Mouse (Mus musculus) lung, postnatal 36 days (tissue): Measurements from ENCODE around the gene Ptpn14.
A peak's percentile ranks its signal among the peaks of the same experiment; 100 is the strongest.
"Not testable (repeated sequence)": the region's sequence is repeated elsewhere in the genome, so short reads cannot be mapped to it uniquely, and the experiment has no call there.

ENCODE experiments used
- DNase-seq: peaks from one replicate; pipeline ENCODE4 v3.0.0; 2022; ENCODE audit warnings: mixed read lengths

Gene Ptpn14

DNA sequence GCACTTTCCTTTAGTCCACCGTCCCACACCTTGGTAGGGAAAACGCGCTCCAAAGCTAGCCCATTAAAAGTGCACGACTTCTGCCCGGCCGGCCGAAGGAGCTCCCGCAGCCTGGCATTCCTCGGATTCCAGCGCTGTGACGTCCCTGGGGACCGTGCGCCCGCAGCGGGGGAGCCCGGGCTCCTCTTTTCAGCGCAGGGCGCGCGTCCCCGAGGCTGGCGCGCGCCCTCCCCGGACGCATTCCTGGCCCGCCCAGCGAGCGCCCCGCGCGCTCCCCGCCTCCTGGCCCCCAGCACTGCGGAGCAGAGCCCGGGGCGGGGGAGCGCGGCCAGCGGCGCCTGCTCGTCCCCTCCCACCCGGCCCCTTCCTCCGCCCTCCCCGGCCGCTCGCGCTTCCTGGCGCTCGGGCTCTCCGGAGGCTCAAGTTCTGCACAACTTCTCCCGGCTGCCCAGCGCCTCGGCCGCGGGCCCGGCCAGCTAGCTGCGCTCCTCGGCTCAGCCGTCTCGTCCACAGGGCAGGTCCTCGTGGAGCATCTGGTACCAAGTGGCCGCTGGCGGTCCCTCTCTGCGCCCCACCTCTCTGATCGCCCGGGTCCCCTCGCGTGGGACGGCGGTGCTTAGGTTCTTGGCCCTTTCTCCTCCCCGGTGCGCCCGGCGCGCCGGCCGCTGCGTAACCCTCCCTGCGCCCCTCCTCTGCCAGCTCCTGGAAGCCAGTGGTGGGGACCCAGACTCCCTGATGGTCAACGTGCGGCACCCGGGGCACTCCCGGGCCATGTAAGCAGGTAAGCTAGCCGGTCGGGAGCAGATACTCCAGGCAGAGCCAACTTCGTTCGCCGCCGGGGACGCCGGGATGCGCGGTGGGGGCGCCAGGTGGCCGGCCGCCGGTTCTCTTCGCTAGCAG, at the start of gene Ptpn14:
TSS of gene Ptpn14 (plus strand) at position 385 of the 900 bp plus-strand sequence.
- DNase-seq: peak; percentile 89

DNA sequence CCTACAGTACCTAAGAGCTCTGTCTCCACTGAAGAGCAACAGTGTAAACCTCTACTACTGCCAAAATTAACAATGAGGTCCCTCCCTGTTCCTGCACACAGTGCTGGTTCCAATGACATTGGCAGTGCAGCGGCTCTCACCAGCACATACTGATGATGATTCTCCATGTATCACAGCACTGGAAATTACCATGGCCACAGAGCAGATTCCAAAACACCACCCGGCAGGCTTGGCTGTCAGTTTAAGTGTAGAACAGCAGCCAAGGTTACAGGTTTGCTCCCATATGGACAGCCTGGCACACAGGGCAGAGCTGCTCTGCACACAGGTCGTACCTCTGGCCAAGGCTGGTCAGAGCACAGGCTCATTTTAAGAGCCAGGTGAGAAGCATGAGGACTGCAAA, 48.5 kb upstream of the Ptpn14 start:
- no peak for DNase-seq

DNA sequence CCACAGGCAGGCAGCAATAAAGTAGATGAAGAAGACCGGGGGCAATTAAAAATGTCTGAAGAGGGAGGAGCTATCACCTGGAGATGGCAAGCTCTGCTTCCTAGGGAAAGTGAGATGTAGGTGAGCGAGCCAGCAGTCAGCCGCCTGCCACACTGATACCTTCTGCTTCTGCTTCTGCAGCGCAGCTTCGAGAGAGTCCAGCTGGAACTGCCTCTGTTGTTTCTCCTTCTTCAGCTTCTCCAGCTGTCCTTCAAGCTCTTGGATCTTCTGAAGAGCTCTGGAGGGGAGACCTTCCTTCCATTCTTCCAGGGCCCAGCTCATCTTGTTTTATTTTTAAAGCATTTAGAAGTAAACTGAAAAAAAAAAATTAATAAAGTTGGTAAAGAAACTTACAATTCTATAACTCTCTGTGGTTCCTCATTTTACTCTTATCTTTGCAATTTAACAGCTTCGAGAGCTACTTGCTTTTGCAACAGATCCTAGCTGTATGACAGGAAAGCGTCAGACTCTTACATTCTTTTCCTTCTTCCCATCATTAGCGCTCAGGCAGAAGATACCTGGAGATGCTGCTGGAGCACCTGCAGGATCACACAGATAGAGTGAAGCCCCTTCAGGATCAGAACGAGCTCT, 43.2 kb upstream of the Ptpn14 start:
- DNase-seq: no peak

DNA sequence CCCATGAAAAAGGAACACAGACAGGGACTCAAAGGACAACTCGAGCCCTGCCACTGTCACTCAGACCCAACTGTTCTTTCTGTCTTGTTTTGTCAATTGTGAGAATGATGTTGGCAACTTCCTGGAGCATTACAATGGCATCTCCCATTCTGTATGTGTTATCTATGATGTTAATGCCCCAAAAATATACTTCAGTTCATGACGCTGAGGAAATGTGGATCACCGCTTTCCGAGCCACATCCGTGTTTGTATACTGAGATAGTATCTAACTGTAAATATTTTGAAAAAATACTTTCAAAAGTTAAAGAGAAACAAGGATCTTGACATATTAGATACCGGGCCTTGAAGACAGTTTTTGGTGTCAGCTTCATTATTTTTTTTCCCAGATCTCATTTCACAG, 42.0 kb upstream of the Ptpn14 start:
- no peak for DNase-seq

DNA sequence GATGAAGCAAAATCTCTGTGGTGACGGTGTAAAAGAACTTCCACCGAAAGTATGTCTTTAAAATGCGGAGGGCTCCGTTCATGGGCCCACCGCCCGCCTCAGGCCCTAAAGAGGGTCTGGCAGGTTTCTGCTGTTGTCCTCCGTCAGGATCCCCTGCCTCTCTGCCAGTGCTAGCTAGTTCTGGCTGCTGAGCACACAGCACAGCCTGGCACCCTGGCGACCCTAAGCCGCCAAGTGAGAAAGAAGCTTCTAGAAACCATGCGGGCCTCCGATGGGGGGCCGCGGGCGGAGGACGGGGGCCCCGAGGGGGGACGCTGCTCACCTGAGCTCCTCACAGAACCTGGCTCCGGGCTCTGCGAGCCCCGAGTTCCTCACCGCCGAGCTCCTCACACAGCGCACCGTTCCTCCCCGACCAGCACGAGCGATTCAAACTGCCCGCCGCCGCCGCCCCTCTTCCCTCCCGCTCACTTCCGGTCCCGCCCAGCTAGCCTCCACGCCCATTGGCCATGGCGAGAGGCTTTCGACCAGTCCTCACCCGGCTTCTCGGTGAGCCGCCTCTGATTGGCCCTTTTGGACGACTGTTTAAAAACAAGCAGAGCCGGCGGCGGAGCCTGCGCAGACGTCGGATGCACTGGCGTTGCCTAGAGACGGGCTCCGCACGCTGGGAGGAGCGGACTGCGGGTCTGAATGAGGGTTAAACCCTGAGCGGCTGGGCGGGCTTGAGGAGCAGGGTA, 40.2 kb upstream of the Ptpn14 start, which contains the start of gene Cenpf:
TSS of gene Cenpf (minus strand) at position 433 of the 734 bp plus-strand sequence.
- peak; percentile 99 for DNase-seq

DNA sequence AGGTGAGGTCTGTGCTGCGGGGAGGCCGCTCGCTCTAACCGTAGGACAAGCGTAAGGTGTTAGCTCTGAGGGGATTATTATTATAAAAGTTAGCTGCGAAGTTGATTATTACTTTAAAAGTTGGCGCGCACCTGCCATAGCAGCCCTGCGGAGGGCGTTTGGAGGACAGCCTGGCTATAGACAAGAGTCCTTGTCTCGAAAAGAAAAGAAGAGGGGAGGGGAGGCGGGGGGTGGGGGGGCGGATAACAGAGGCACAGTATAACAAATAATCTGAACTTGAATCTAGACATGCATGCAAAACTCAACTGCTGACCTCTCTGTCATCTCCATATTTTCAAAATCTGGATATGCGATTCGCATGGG, 39.7 kb upstream of the Ptpn14 start:
- no peak for DNase-seq

DNA sequence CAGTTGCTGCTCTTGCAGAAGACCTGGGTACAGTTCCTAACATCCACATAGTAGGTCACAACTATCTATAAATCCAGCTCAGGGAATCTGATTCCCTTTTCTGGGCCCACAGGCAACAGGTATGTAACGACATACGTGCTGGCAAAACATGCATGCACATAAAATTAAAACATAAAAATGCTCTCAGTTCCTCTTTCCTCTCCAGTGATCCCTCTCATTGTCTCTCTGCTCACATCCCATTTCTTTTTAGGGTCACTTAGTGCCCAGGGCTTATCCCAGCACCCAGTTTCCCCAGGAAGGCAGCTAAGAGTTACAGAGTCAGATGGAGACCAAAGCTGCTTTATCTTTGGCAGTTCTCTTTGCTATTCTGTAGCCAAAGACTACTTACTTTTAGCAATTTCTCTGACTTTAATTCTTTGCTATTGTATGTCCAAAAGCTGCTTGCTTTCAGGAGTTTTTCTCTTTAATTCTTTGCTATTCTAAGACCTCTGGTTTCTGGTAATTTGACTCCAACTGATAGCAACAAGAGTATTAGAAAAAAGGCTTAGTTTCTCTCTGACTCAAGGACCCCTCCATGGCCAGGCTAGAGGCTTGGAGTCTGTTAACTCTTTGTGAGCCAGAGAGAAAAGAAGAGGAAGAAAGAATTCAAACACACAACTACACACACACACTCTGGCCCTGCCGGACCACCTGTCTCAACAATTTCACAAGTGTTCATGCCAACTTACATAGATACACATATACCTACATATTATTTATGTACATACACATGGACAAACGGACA, 38.8 kb upstream of the Ptpn14 start:
- no peak for DNase-seq

DNA sequence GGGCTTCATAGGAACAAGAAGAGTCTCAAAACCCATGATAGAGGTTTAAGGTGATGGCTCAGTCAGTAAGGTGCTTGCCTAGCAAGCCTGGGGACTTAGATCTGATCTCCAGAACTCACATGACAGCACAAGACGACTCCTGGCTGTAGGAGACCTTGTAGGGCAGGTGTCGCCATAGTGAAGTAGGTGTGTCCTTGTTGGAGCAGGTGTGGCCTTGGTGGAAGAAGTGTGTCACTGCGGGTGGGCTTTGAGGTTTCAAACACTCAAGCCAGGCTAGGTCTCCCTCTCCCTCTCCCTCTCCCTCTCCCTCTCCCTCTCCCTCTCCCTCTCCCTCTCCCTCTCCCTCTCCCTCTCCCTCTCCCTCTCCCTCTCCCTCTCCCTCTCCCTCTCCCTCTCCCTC, 35.6 kb upstream of the Ptpn14 start:
- not testable (repeated sequence) for DNase-seq

DNA sequence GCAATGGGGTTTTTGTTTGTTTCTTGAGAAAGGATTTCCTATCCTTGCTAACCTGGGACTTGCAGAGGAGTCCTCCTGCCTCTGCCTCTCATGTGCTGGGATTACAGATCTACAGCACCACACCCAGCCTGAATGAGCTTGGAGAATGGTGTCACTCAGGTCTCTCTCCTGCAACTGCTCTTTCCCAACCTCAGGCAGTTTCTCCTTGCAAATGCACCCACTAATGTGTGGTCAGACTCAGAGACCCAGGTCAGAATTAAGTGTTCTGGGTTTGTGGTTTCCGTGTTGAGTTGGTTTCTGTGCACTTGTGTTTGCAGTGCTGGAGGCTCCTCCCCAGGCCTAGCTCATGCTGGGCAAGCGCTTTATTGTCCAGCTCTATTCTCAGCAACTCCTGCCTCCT, 33.7 kb upstream of the Ptpn14 start:
- DNase-seq: no peak

DNA sequence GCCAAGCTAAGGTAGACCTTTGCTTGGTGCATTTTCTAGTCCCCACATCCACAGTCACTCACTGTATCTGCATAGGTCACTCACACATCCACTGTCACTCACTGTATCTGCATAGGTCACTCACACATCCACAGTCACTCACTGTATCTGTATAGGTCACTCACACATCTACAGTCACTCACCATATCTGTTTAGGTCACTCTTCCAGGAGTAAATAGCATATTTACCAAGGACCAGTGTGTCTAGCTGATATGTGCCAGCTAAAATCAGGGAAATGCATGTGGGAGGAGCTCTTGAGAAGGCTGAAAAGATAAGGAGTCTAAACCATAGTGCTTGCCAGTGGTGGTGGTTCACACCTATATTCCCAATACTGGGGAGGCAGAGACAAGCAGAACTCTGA, 32.7 kb upstream of the Ptpn14 start:
- DNase-seq: no peak

DNA sequence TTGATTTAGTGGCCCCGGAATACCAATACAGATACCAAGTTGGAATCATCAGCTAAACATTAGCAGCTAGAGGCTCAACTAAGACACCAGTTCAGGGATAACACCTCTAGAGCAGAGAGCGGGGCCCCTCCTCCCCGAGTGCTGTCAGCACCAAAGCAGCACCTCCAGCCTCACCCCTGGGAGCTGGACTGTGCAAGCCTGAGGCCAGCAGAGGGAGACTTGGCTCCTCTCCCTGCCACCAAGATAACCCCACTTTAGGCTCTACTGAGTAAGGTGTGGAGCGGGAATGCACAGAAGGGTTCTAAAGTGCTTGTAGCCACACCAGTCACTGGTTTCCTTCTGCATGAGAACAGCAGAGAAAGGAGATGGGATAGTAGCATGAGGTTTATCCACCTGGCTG, 29.7 kb upstream of the Ptpn14 start:
- DNase-seq: peak; percentile 10

DNA sequence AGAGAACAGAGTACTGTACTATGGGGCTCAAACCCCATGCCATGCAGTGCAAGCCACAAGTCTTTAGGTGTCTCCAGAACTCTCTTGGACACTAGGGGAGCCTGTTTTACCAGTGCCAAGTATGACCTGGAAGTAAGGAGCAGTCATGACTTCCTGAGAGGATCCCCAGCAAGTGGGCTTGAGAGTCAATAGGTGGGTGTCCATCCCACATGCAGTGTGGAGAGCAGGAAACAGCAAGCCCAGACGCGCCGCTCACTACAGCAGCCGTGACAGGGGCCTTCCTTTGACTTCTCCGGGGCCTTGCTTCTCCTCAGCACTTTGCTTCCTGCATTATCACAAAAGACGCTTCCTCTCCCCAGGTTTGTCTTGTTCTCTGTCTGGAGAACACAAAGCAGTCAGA, 27.9 kb upstream of the Ptpn14 start:
- no peak for DNase-seq

DNA sequence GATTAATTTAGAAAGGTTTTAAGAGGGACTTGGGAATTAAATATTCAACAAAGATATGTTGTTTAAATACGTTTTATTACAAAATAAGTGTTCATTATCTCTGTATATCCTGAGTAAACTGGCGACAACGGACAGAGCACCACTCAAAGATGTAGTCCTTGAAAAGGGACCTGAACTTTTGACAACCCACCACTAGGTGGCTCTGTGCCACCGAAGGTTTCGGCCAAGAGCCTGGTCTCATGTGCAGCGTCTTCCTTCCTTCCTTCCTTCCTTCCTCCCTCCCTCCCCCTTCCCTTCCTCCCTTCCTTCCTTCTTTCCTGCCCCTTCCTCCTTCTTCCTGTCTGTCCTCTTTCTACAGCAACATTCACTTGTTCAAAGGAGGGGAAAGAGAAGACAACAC, 27.1 kb upstream of the Ptpn14 start:
- peak; percentile 75 for DNase-seq

DNA sequence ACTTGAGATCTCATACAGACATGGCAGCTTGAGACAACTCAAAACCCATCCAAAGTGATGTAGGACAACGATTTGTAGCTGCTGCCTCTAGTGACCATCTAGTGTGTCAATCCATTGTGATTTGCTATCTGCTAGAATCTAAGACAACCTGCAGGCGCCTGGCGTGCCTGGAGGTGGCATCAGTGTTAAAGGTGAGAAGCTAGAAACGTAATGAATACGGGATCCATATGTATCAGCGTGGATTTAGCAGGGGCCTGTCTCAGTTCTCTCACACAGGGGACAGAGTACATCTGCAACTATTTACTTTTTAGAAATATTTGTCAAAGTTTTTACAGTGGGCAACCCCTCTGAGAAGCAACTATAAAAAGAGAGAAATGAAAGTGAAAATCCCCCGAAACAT, 24.9 kb upstream of the Ptpn14 start:
- DNase-seq: peak; percentile 41

DNA sequence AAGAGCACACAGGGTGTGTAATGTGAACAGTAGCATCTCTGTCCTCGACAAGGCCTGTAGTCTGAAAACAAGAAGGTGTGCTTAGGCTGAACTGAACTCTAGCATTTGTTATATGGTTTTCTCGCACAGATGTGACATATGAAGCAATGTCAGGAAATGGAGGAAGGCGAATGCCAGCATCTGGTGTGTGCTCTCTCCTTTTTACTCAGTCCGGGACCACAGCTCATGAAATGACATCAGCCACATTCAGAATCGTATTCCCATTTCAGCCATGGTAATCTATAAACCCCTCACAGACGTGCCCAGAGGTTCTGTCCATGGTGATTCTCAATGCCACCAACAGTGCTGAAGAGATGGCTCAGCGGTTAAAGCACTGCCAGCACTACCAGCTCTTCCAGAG, 24.5 kb upstream of the Ptpn14 start:
- DNase-seq: no peak

DNA sequence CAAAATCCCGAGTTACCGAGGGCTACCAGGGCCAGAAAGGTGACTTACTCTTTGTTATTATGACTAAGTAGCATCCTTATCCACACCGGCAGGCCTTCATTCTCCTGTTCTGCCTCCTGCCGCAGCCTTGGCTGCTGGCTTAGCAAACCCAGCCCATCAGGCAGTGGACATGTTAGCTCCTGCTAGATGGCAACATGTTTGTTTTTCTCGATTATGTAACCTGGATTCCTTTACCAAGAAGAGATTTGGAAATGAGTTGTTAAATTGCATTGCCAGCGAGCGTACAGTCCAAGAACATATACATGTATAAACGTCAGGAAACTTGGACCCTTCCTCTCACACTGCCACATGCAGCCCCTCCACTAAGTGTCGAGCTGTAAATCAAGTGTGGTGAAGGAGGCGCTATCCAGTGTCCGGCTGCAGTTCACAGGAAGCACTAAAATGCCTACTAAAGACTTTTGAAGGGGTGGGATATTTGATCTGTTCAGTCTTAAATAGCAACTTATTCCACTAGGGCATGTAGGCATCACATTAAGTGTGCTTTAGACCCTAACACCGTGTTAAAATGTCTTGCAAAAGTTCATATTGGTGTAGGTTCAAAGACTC, 21.9 kb upstream of the Ptpn14 start:
- peak; percentile 19 for DNase-seq

DNA sequence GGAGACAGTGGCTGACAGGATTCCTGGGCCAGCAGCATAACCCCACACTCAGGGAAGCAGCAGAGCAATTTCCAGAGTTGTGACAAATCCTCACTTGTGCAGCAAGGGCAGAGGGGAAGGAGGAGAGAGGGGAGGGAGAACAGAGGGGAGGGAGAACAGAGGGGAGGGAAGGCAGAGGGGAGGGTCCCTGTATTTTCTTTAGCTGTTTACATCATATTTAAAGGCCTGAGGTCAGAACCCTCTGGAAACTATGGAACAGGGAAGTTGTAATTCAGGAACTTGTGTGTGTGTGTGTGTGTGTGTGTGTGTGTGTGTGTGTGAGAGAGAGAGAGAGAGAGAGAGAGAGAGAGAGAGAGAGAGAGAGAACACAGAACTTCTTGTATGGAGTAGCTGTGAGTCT, 21.1 kb upstream of the Ptpn14 start:
- no peak for DNase-seq

DNA sequence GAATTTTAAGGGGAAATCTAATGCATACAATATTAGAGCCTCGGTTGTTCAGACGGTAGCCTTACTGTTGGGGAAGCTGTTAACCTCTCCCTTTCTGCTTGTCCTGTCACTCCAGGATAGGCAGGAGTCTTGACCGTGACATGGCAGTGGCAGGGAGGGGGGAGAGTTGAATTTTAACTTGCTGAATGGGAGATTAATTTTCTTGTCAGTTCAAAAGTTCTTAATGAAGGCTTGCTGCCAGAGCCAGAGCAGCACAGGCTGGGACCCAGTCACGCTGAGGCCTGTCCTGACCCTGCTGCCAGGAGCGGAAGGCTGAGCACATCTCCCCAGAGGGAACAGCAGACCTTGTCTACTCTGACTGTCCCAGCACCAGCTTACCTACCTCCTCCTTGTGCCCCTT, 20.6 kb upstream of the Ptpn14 start:
- DNase-seq: no peak

DNA sequence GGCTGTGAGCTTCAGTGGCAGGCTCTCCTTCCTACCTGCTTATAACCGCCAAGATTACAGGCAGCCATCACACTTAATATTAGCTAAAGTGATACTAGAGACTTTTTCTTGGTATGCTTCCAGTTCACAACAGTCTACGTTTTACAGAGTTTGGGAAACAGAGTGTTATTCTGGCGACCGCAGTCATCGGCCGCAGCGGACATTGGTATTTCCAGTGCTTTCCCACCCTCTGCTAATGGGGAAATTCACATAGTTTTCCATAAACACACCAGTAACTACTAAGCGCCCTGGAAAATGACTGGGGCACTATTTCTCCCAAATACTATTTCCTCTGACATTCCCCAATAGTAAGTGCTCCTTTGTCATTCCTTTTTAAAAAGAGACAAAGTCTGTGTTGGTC, 19.1 kb upstream of the Ptpn14 start:
- DNase-seq: no peak

DNA sequence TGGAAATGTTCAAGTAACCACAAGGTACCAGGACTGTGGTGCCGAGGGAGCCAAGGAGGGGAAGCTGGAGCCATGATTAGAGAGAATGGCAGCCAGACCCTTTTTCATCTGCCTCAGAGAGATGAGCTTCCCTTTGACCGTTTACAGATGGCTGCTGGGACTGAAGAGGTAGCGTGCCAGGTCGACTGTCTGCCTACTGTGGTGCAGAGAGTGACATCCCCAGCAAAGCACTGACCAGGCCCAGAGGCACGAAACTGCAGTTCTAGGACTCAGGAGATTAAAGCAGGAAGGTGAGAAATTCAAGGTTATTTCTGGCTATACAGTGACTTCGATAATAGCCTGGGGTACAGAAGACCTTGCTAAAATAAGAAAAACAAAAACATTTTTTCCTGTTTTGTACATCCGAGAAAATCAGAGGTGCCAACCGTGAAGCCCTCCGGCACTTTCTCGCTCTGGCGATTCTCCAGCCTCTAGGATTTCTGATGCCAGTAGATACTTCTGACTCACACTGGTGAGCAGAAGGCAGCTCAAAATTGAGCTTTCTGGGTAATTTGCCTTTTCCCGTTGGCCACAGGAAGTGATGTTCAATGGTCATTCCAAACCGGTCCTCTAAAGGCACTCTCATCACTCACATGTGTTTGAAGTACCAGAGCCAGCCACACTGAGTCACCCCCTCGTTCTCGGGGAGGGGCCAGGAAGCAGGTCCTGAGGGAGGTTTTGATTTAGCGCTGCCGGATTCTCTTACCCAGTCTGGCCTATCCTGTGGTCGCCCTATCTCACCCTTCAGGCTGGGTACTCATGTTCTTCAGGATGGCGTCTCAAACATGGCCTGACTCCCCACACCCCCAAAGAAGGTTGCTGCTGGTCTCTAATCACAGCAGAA, 11.9 kb upstream of the Ptpn14 start:
- DNase-seq: peak; percentile 35

DNA sequence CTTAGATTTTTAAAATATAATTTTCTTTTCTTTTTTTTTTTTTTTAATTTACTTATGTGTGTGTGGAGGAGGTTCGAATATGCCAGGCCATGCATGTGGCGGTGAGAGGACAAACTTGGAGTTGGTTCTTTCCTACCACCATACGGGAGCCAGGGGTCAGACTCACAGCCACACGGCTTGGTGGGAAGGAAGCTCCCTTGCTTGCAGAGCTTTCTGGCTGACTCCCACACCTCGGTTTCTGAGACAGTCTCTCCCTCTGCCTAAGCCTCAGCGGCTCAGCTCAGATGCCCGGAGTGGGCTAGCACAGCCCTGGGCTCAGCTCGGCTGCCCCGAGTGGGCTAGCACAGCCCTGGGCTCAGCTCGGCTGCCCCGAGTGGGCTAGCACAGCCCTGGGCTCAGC, 10.5 kb upstream of the Ptpn14 start:
- DNase-seq: no peak
